Mouse (Mus musculus) monocyte, adult 5-6 weeks (primary cell): ENCODE results near the gene Faf2. TPM values are rescaled to one million over a fixed set of nuclear protein-coding genes. Genes with fewer than 3 reads are reported as not detected.

Experiments
- ATAC-seq: fragments of 153-309, 156-312 bp; replicated peaks from 2 replicates; pipeline ENCODE4 v1.8.0; 2017; ENCODE audit warnings: mild to moderate bottlenecking; ENCODE audit not compliant: low TSS enrichment, insufficient number of reproducible peaks, severe bottlenecking, poor library complexity, low FRiP score
- total RNA-seq: library from RNA; stranded (forward); fragments of 200-1000, 200-491, 200-594 nt; gene quantifications from 3 replicates; pipeline ENCODE4 v1.2.3, GENCODE M21; 2017

Faf2 gene
- total RNA-seq, 1 experiment from 2014 or later = 38.3 TPM

GRCm38 (mm10) chr13:54693558-54694347 lies 72.2 kb downstream of the Faf2 start, which contains the start of gene Rnf44:
Rnf44 (minus strand) TSS chr13:54693907.
- ATAC-seq = peak; percentile 79

DNA sequence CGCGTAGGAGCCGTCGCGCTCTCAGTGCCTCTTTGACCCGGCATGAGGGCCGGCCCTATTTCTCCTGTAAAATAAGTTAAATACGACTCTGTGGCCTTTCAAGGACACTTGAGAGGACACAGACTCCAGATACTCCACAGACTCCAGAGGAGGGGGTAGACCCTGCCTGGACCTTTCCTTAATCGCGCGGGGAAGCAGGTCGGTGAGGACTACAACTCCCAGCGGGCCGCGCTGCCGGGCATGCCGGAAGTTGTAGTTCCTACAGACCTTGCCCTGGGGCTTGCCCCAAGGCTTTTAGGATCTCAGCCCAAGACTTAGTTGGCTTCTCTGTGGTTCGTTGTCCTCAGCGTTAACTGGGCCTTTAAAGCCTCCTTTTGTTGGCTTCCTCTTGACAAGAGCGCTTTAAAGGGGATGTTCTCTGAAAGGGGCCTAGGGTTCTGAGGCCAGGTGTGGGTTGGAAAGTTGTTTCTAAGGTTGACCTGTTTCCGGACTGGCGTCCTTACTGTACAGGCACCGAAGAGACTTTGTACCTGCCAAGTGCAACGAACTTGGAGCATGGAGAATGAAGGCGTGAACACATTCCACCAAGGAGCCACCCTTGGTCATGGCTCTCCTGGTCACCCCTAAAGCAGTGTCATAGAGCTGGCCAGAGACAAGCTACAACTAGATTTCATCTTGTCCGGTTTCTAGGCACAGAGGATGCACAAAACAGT lies 72.9 kb downstream of the Faf2 start:
- ATAC-seq = peak; percentile 51

DNA sequence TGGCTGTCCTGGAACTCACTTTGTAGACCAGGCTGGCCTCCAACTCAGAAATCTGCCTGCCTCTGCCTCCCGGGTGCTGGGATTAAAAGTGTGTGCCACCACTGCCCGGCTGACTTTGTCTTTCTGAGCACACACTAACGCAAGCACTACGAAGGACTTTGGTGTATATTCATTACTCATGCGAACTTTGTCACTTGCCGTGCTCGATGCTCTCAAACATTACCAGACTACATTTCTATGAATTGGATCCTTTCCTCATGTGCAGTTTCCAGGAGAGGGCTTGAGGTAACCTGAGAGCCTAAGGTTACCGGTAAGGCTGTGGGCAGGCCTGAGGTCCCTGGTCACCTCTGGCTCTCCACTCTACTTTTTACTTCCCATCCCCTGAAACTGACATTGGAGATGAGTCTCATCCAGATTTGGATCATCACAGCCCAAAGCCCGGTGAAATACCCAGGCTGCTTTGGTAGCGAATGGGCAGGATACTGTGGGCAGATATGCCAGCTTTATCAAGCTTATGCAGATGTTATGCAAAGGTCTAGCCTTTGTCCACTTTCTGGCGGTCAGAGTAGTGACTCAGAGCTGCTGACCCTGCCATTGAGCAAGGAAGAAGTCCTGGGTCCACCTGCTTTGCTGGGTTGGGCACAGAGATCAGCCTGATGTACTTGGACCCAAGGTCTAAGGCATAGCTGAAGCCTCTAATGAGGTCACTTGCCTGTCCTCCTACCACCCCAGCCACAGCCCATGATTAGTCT lies 74.1 kb downstream of the Faf2 start:
- ATAC-seq = no peak

GRCm38 (mm10) chr13:54701243-54701642 lies 79.7 kb downstream of the Faf2 start, which contains the start of gene Cdhr2:
Cdhr2 (plus strand) TSS chr13:54701461.
- ATAC-seq = no peak

GRCm38 (mm10) chr13:54702507-54702906 lies 80.9 kb downstream of the Faf2 start:
- ATAC-seq = 0 out of 2 replicates have a peak, but pooled peaks have one; percentile 33

GRCm38 (mm10) chr13:54704890-54705289 lies 83.3 kb downstream of the Faf2 start:
- ATAC-seq = no peak

GRCm38 (mm10) chr13:54710866-54711265 lies 89.3 kb downstream of the Faf2 start:
- ATAC-seq = no peak

Other genes starting within 250 kb of the Faf2 start
- gene Thoc3, start 152.9 kb upstream of the Faf2 start, total RNA-seq = 19.8 to 26.8 TPM (median 22.8 TPM) in 3 replicates
- gene Simc1, start 118.0 kb upstream of the Faf2 start, total RNA-seq = 12.8 to 21.2 TPM (median 19.7 TPM) in 3 replicates
- 34.5 to 44.1 TPM (median 38.3 TPM) in 3 replicates for gene 4833439L19Rik, start 56.3 kb upstream of the Faf2 start, total RNA-seq
- gene Arl10, start 46.8 kb upstream of the Faf2 start, total RNA-seq = 8.7 to 27.2 TPM (median 9.5 TPM) in 3 replicates
- gene Nop16, start 31.7 kb upstream of the Faf2 start, total RNA-seq = 8.6 to 17.2 TPM (median 16.5 TPM) in 3 replicates
- 22.4 to 36.2 TPM (median 28.0 TPM) in 3 replicates for gene Higd2a, start 31.6 kb upstream of the Faf2 start, total RNA-seq
- gene Cltb, start 10.4 kb upstream of the Faf2 start, total RNA-seq = 19.8 to 45.0 TPM (median 35.6 TPM) in 3 replicates
- 17.1 to 52.7 TPM (median 36.1 TPM) in 3 replicates for gene Rnf44, start 72.1 kb downstream of the Faf2 start, total RNA-seq
- gene Cdhr2, start 79.7 kb downstream of the Faf2 start, total RNA-seq = 0.10 TPM in 1 of 3 replicates, not detected in the others
- not detected in 3 replicates for gene Gprin1, start 128.1 kb downstream of the Faf2 start, total RNA-seq
- gene Sncb, start 144.8 kb downstream of the Faf2 start, total RNA-seq = not detected in 3 replicates
- gene Eif4e1b, start 162.2 kb downstream of the Faf2 start, total RNA-seq = not detected in 3 replicates
- 6.9 to 18.5 TPM (median 8.1 TPM) in 3 replicates for gene Tspan17, start 167.6 kb downstream of the Faf2 start, total RNA-seq